Mouse (Mus musculus) spleen, adult 2 months (tissue): ENCODE measurements around the gene Psmd7.

Experiments
- CTCF ChIP-seq: fragments of 200-500 bp; IDR thresholded peaks from 2 replicates; pipeline ENCODE4 v1.5.1; 2011; ENCODE audit warnings: mild to moderate bottlenecking, inconsistent platforms; ENCODE audit not compliant: insufficient read depth, insufficient read length, insufficient replicate concordance; ENCODE audit errors: extremely low read depth
- POLR2A ChIP-seq: fragments of 200-500 bp; IDR thresholded peaks from 2 replicates; pipeline ENCODE4 v1.6.1; 2011; ENCODE audit warnings: low read depth, low read length, inconsistent platforms

- TF ChIP-seq CTCF (no peak), POLR2A (no peak)
Observed at GRCm38 (mm10) chr8:107571486-107572135, 16.7 kb downstream of the Psmd7 start.
